Mouse (Mus musculus) small intestine, adult 2 months (tissue): ENCODE data around the gene Ncam1.

Experiments
- CTCF ChIP-seq: fragments of 200-500 bp; IDR thresholded peaks from 2 replicates; pipeline ENCODE4 v1.5.1; 2012; ENCODE audit warnings: low read depth, mild to moderate bottlenecking, control low read depth, inconsistent platforms, low read length, moderate library complexity, mixed read lengths; ENCODE audit not compliant: insufficient replicate concordance, insufficient read length; ENCODE audit errors: extremely low read depth
- POLR2A ChIP-seq: fragments of 200-500 bp; IDR thresholded peaks from 2 replicates; pipeline ENCODE4 v1.6.1; 2012; ENCODE audit warnings: low read depth, mild to moderate bottlenecking, control low read depth, inconsistent platforms, low read length, moderate library complexity

DNA sequence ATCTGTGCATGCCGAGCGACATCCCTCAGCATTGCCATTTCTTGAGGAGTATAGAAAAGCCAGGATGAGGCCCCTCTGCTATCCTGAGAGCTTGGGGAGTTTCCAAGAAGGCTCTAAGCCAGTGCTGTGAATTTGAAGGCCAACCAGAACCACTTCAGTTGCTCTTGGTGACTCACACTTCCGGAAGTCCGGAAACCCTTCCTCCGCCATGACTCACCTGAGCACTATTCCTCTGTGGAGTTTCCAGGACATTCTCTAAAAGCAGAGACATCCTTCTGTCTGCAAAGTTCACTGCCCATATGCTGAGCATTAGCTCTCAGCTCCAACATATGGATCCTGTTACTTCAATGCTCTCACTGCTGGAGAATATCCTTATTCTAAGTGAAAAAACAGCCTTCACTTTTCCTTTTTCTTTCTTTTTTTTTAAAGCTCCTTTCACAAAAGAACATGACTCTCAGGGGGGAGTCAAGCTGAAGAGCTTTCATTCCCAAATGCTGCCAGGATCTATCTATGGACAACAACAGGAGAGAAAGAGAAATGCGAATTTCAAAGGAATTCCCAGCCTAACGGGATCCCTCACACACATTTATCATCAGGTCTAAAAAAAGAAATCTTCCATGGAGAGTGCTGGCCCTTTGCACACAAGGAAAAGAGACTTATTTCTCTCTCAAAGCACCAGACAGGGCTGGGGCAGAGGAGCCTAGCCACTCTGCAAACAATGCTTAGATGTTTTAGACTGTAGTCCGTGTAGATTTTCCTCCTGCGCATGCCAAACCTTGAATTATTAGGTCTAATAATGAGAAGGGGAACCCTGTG lies 226.8 kb downstream of the Ncam1 start:
- TF ChIP-seq CTCF: no peak
- TF ChIP-seq POLR2A: no peak
